Comparison of ENCODE assay signal across 8 mouse cellular contexts in genomic region chr8:70700555-70700922, GRCm38 (mm10). TPM values are rescaled to one million over a fixed set of nuclear protein-coding genes. Genes with fewer than 3 reads are reported as not detected.
A peak's percentile ranks its signal among the peaks of the same experiment; 100 is the strongest.
DNase-seq lines count a peak whose midpoint lies in the region; ATAC-seq and TF ChIP-seq lines count a peak whose summit lies in the region.

No protein-coding gene starts in this region.

- H3K27ac ChIP-seq in cortical plate, adult 2 months (ENCODE audit: insufficient read depth, low read length) = peak overlapping the region; percentile 4; the same call in 1 of the 2 replicates

- peak overlapping the region; percentile 91 for H3K4me3 ChIP-seq in cortical plate, adult 2 months (ENCODE audit: insufficient read depth, low read length)

- peaks cover 2% of the 10 kb centered on the region; the same call in 1 of the 2 replicates for H3K4me1 ChIP-seq in cortical plate, adult 2 months (ENCODE audit: control insufficient read depth, insufficient read depth, low read length)

- peak; percentile 41 for ATAC-seq in megakaryocyte, adult 5-6 weeks (ENCODE audit: poor library complexity, severe bottlenecking)

- peak; percentile 64; the same call in 1 of the 2 replicates for TF ChIP-seq POLR2A in cortical plate, adult 2 months (IDR thresholded peaks at IDR 0.05; ENCODE audit: extremely low read depth, insufficient read depth, low read length)

- DNase-seq in ZHBTc4 (ENCODE audit: low read depth, low spot score) = peak; percentile 96
- peak; percentile 88 to 90 for DNase-seq in gastrocnemius, adult 8-10 months (ENCODE audit: low spot score in 2 of 2)
- peak; percentile 69 for DNase-seq in hindlimb bud, embryonic 11.5 days (ENCODE audit: extremely low spot score, low read depth, low spot score)
- DNase-seq in left cerebral cortex, adult 8-10 months (ENCODE audit: low spot score in 2 of 2) = peak; percentile 74 to 89
- peak; percentile 78 to 87 for DNase-seq in right cerebral cortex, adult 2 months (ENCODE audit: low spot score in 2 of 2)
- DNase-seq in urinary bladder, postnatal 10 days (ENCODE audit: low spot score) = peak; percentile 66

- TF ChIP-seq CTCF in cortical plate, adult 2 months (IDR thresholded peaks at IDR 0.05; ENCODE audit: extremely low read depth, insufficient read depth, low read length) = peak; percentile 56

RNA-seq across cellular contexts. Expression of gene Jund, which starts 1.8 kb away (rescaled TPM):
- 223 and 226 TPM in 2 replicates for polyA plus RNA-seq in cortical plate, adult 2 months (2012; rRNA removed)
- total RNA-seq in gastrocnemius, adult 8-10 months (2022) = 10 to 100 TPM; 31.9 to 42.0 (median 38.3) TPM
- total RNA-seq in left cerebral cortex, adult 8-10 months (2022) = 100 to 1,000 TPM; 206 to 222 (median 214) TPM
- total RNA-seq in megakaryocyte, adult 5-6 weeks (2015) = 26.7 and 44.1 TPM in 2 replicates
- 24.0 and 28.9 TPM in 2 replicates for total RNA-seq in megakaryocyte, adult 5-6 weeks (2017)

RNA-seq across cellular contexts. Expression of gene Iqcn, which starts 2.7 kb away (rescaled TPM):
- polyA plus RNA-seq in cortical plate, adult 2 months (2012; rRNA removed) = 0.08 and 0.13 TPM in 2 replicates
- not detected for total RNA-seq in gastrocnemius, adult 8-10 months (2022)
- total RNA-seq in left cerebral cortex, adult 8-10 months (2022) = under 1 TPM in 1 of 4 experiments, not detected in 3; 0.07 TPM
- total RNA-seq in megakaryocyte, adult 5-6 weeks (2015) = 0.11 and 0.27 TPM in 2 replicates
- total RNA-seq in megakaryocyte, adult 5-6 weeks (2017) = 0.04 TPM in 1 of 2 replicates, not detected in the other

RNA-seq across cellular contexts. Expression of gene Gm3336, which starts 17.8 kb away (rescaled TPM):
- 0.09 TPM in 1 of 2 replicates, not detected in the other for polyA plus RNA-seq in cortical plate, adult 2 months (2012; rRNA removed)
- total RNA-seq in gastrocnemius, adult 8-10 months (2022) = not detected
- total RNA-seq in left cerebral cortex, adult 8-10 months (2022) = not detected
- not detected in 2 replicates for total RNA-seq in megakaryocyte, adult 5-6 weeks (2015)
- not detected in 2 replicates for total RNA-seq in megakaryocyte, adult 5-6 weeks (2017)

RNA-seq across cellular contexts. Expression of gene Pde4c, which starts 23.0 kb away (rescaled TPM):
- polyA plus RNA-seq in cortical plate, adult 2 months (2012; rRNA removed) = 4.8 and 5.9 TPM in 2 replicates
- total RNA-seq in gastrocnemius, adult 8-10 months (2022) = 1 to 10 TPM in 2 of 4 experiments, under 1 TPM in 2; 0.65 to 2.3 (median 1.1) TPM
- total RNA-seq in left cerebral cortex, adult 8-10 months (2022) = 1 to 10 TPM; 1.7 to 2.8 (median 2.2) TPM
- total RNA-seq in megakaryocyte, adult 5-6 weeks (2015) = not detected in 2 replicates
- total RNA-seq in megakaryocyte, adult 5-6 weeks (2017) = not detected in 2 replicates

RNA-seq across cellular contexts. Expression of gene Lsm4, which starts 27.5 kb away (rescaled TPM):
- 100 and 105 TPM in 2 replicates for polyA plus RNA-seq in cortical plate, adult 2 months (2012; rRNA removed)
- total RNA-seq in gastrocnemius, adult 8-10 months (2022) = 10 to 100 TPM; 64.4 to 75.4 (median 70.3) TPM
- 10 to 100 TPM; 61.5 to 65.0 (median 63.0) TPM for total RNA-seq in left cerebral cortex, adult 8-10 months (2022)
- 82.1 and 84.4 TPM in 2 replicates for total RNA-seq in megakaryocyte, adult 5-6 weeks (2015)
- total RNA-seq in megakaryocyte, adult 5-6 weeks (2017) = 106 and 151 TPM in 2 replicates

Comparison
In these comparisons a context has a peak if more than half of its experiments do, and no peak if none do; other contexts are left out.
1. Peak in every context shown above with its lines: DNase-seq, ATAC-seq, H3K4me3 ChIP-seq and H3K27ac ChIP-seq.
2. RNA of gene Jund, which starts 1.8 kb away (total RNA-seq): 206 to 222 TPM in left cerebral cortex, adult 8-10 months; 24.0 to 44.1 TPM in megakaryocyte, adult 5-6 weeks and 31.9 to 42.0 TPM in gastrocnemius, adult 8-10 months; every median in the first group is over 4 times any median in the second.